Mouse (Mus musculus) stomach, embryonic 14.5 days (tissue): Measurements from ENCODE around the gene Icam1. TPM values are rescaled to one million over a fixed set of nuclear protein-coding genes. Genes with fewer than 3 reads are reported as not detected.
"Not testable (repeated sequence)": the region's sequence is repeated elsewhere in the genome, so short reads cannot be mapped to it uniquely, and the experiment has no call there.

Source experiments
- ATAC-seq: fragments of 200-750 bp; cut with Nextera tagmentation; 2 replicates; pipeline ENCODE4 v1.8.0; 2017; ENCODE audit warnings: low read depth, moderate TSS enrichment; ENCODE audit not compliant: insufficient number of reproducible peaks, insufficient read depth, low FRiP score
- H3K27ac ChIP-seq: fragments of 300-500 bp; sonication (generic); 2 replicates; pipeline ENCODE4 v1.5.1; 2014; ENCODE audit warnings: mild to moderate bottlenecking, low read length, moderate library complexity, mixed read lengths
- H3K27me3 ChIP-seq: fragments of 300-500 bp; sonication (generic); 2 replicates; pipeline ENCODE4 v1.6.1; 2014; ENCODE audit warnings: low read length, control low read depth, mixed read lengths; ENCODE audit not compliant: control insufficient read depth, insufficient read depth
- H3K36me3 ChIP-seq: fragments of 300-500 bp; sonication (generic); 2 replicates; pipeline ENCODE4 v1.6.1; 2014; ENCODE audit warnings: mild to moderate bottlenecking, control low read depth, low read length, moderate library complexity, mixed read lengths; ENCODE audit not compliant: control insufficient read depth, insufficient read depth
- H3K4me1 ChIP-seq: fragments of 300-500 bp; sonication (generic); 2 replicates; pipeline ENCODE4 v1.6.1; 2014; ENCODE audit warnings: low read length, control low read depth, mixed read lengths; ENCODE audit not compliant: control insufficient read depth, insufficient read depth
- H3K4me2 ChIP-seq: fragments of 300-500 bp; sonication (generic); replicated peaks from 2 replicates; pipeline ENCODE4 v1.6.1; 2014; ENCODE audit warnings: low read depth, low read length, control low read depth
- H3K4me3 ChIP-seq: fragments of 300-500 bp; sonication (generic); 2 replicates; pipeline ENCODE4 v1.5.1; 2014; ENCODE audit warnings: low read depth, low read length, control low read depth
- H3K9ac ChIP-seq: fragments of 300-500 bp; sonication (generic); replicated peaks from 2 replicates; pipeline ENCODE4 v1.6.1; 2014; ENCODE audit warnings: low read depth, mild to moderate bottlenecking, control low read depth, low read length, moderate library complexity, mixed read lengths
- H3K9me3 ChIP-seq: fragments of 300-500 bp; sonication (generic); 2 replicates; pipeline ENCODE4 v1.6.1; 2016; ENCODE audit warnings: low read depth, low read length, control low read depth; ENCODE audit not compliant: control insufficient read depth
- WGBS: fragments of 180-500 bp; shearing (Covaris S2); extraction: QIAGEN DNeasy Blood & Tissue Kit; methylation state at CpG from one replicate; pipeline ENCODE4 v1.1.7; 2014; 5-methylcytosine and 5-hydroxymethylcytosine counted together
- polyA plus RNA-seq: library from polyadenylated mRNA; unstranded; fragments of >200 nt; fragmentation: Nextera tagmentation; extraction: Ambion mirVana; gene quantifications from 2 replicates; pipeline ENCODE4 v1.2.1, GENCODE M21; 2014

Icam1 gene
- polyA plus RNA-seq, 1 experiment from 2014 or later: 10.6 TPM

GRCm38 (mm10) chr9:21036666-21037065 lies 20.9 kb downstream of the Icam1 start:
- no peaks in the 10 kb centered on the region for H3K36me3 ChIP-seq
- H3K27ac ChIP-seq: no peak overlapping the region
- H3K4me2 ChIP-seq: no peak overlapping the region
- 4% methylated on average over 22 of the region's 22 CpGs for WGBS
- no peak for ATAC-seq
- H3K27me3 ChIP-seq: peaks cover 62% of the 10 kb centered on the region
- no peaks in the 10 kb centered on the region for H3K9me3 ChIP-seq
- H3K4me1 ChIP-seq: peaks cover 29% of the 10 kb centered on the region
- H3K4me3 ChIP-seq: no peak overlapping the region
- H3K9ac ChIP-seq: no peak overlapping the region

DNA sequence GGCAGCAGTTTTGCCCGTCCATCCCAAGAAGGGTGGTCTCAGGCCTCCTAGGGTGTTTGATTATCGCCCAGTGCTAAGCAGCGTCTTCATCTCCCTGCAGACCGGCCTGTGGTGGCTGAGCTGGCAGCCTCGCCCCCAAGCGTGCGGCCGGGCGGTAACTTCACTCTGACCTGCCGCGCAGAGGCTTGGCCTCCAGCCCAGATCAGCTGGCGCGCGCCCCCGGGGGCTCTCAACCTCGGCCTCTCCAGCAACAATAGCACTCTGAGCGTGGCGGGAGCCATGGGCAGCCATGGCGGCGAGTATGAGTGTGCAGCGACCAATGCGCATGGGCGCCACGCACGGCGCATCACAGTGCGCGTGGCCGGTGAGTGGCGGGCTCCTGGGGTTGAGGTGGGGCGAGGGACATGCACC lies 21.7 kb downstream of the Icam1 start:
- Histone ChIP-seq H3K4me3 (peak overlapping the region; percentile 30), H3K27me3 (peaks cover 55% of the 10 kb centered on the region), H3K27ac (no peak overlapping the region), H3K4me1 (peaks cover 22% of the 10 kb centered on the region), H3K9me3 (no peaks in the 10 kb centered on the region), H3K9ac (no peak overlapping the region), H3K36me3 (no peaks in the 10 kb centered on the region), H3K4me2 (peak overlapping the region; percentile 52)
- no peak for ATAC-seq
- 2% methylated on average over 31 of the region's 31 CpGs for WGBS

GRCm38 (mm10) chr9:21039779-21040178 lies 24.0 kb downstream of the Icam1 start:
- H3K4me1 ChIP-seq: peaks cover 13% of the 10 kb centered on the region
- no peak for ATAC-seq
- no peak overlapping the region for H3K27ac ChIP-seq
- H3K9ac ChIP-seq: no peak overlapping the region
- H3K9me3 ChIP-seq: no peaks in the 10 kb centered on the region
- peaks cover 39% of the 10 kb centered on the region for H3K27me3 ChIP-seq
- no peaks in the 10 kb centered on the region for H3K36me3 ChIP-seq
- no peak overlapping the region for H3K4me3 ChIP-seq
- no peak overlapping the region for H3K4me2 ChIP-seq
- WGBS: 81% methylated on average over 3 of the region's 3 CpGs

GRCm38 (mm10) chr9:21041308-21041707 lies 25.5 kb downstream of the Icam1 start:
- no peak overlapping the region for H3K4me3 ChIP-seq
- no peak overlapping the region for H3K4me2 ChIP-seq
- H3K27ac ChIP-seq: no peak overlapping the region
- ATAC-seq: no peak
- H3K9ac ChIP-seq: no peak overlapping the region
- H3K27me3 ChIP-seq: peaks cover 24% of the 10 kb centered on the region
- H3K36me3 ChIP-seq: no peaks in the 10 kb centered on the region
- H3K4me1 ChIP-seq: peaks cover 11% of the 10 kb centered on the region
- no peaks in the 10 kb centered on the region for H3K9me3 ChIP-seq
- WGBS: 35% methylated on average over 4 of the region's 4 CpGs

- WGBS: 78% methylated on average over 4 of the region's 4 CpGs
- Histone ChIP-seq H3K36me3 (no peaks in the 10 kb centered on the region), H3K9me3 (no peaks in the 10 kb centered on the region), H3K4me2 (no peak overlapping the region), H3K9ac (no peak overlapping the region), H3K27ac (no peak overlapping the region), H3K4me1 (peaks cover 3% of the 10 kb centered on the region; the same call in 1 of the 2 replicates), H3K27me3 (peaks cover 1% of the 10 kb centered on the region; the same call in 1 of the 2 replicates), H3K4me3 (no peak overlapping the region)
- ATAC-seq: no peak
Measured at GRCm38 (mm10) chr9:21043563-21043962, 27.8 kb downstream of the Icam1 start.

DNA sequence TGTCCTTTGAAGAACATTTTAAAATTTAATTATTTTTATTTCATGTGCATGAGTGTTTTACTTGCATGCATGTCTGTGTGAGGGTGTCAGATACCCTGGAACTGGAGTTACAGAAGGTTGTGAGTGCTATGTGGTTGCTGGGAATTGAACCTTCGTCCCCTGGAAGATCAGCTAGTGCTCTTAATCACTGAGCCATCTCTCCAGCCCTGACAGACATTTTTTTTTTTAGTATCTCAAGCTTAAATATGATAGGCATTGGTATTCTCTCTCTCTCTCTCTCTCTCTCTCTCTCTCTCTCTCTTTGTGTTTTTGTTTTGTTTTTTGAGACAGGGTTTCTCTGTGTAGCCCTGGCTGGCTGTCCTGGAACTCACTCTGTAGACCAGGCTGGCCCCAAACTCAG lies 29.0 kb downstream of the Icam1 start:
- H3K27ac ChIP-seq, H3K4me3 ChIP-seq, H3K4me2 ChIP-seq, ATAC-seq, H3K36me3 ChIP-seq, H3K4me1 ChIP-seq, H3K9ac ChIP-seq, H3K9me3 ChIP-seq, H3K27me3 ChIP-seq: not testable (repeated sequence)
- WGBS: 53% methylated on average over 1 of the region's 1 CpGs

DNA sequence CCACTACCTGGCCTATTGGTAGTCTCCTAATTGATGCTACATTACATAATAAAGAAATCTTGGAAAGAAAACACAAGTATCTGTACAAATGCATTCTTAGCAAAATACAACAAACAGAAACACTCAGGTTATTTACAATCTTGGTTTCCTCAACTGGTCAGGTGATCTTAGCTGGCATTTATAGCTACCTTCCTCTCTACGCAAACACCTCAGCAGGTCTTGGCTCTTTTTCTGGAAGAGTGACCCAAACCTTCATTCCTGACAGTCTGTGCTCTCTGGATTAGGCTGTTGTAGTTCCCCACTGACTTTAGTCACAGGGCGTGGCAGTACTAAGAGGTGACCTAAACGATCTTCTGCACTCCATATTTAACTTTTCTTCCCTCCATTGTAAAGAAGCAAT lies 29.4 kb downstream of the Icam1 start:
- H3K4me1 ChIP-seq: peaks cover 3% of the 10 kb centered on the region; the same call in 1 of the 2 replicates
- no peak overlapping the region for H3K9ac ChIP-seq
- no peak overlapping the region for H3K27ac ChIP-seq
- no peak for ATAC-seq
- no peaks in the 10 kb centered on the region for H3K27me3 ChIP-seq
- no peak overlapping the region for H3K4me3 ChIP-seq
- no peaks in the 10 kb centered on the region for H3K9me3 ChIP-seq
- WGBS: 80% methylated on average over 3 of the region's 3 CpGs
- no peaks in the 10 kb centered on the region for H3K36me3 ChIP-seq
- no peak overlapping the region for H3K4me2 ChIP-seq

- Histone ChIP-seq H3K27me3 (no peaks in the 10 kb centered on the region), H3K9me3 (no peaks in the 10 kb centered on the region), H3K27ac (no peak overlapping the region), H3K36me3 (no peaks in the 10 kb centered on the region), H3K9ac (no peak overlapping the region), H3K4me2 (no peak overlapping the region), H3K4me1 (no peaks in the 10 kb centered on the region), H3K4me3 (no peak overlapping the region)
- 51% methylated on average over 10 of the region's 10 CpGs for WGBS
- no peak for ATAC-seq
Measured at GRCm38 (mm10) chr9:21051578-21051977, 35.8 kb downstream of the Icam1 start.

GRCm38 (mm10) chr9:21062928-21063327 lies 47.1 kb downstream of the Icam1 start:
- no peak for ATAC-seq
- Histone ChIP-seq H3K9me3 (no peaks in the 10 kb centered on the region), H3K9ac (no peak overlapping the region), H3K36me3 (peaks cover 17% of the 10 kb centered on the region), H3K27ac (no peak overlapping the region), H3K4me1 (no peaks in the 10 kb centered on the region), H3K27me3 (no peaks in the 10 kb centered on the region), H3K4me2 (no peak overlapping the region), H3K4me3 (no peak overlapping the region)
- 83% methylated on average over 2 of the region's 2 CpGs for WGBS
